13 mouse cellular contexts compared by ENCODE assay signal in genomic region chr4:137877432-137877881, GRCm38 (mm10). TPM values are rescaled to one million over a fixed set of nuclear protein-coding genes. Genes with fewer than 3 reads are reported as not detected.
DNase-seq lines count a peak whose midpoint lies in the region; ATAC-seq and TF ChIP-seq lines count a peak whose summit lies in the region.
"Had no signal": no experiment of that assay in that cellular context is flagged by ENCODE, and none has a peak within 500 bp of the region (broad histone marks: within the 10 kb centered on the region; RNA-seq: fewer than 3 reads in every experiment).

No protein-coding gene starts in this region.

- no peak overlapping the region for H3K9ac ChIP-seq in hindbrain, embryonic 14.5 days
- H3K9ac ChIP-seq in neural tube, embryonic 15.5 days (replicated peaks), result 0 out of 2 replicates have a peak overlapping the region, but pooled peaks have one; percentile 23
- H3K9ac ChIP-seq in liver, embryonic 12.5 days, result no peak overlapping the region

- H3K9me3 ChIP-seq in heart, embryonic 10.5 days, result no peaks in the 10 kb centered on the region
- H3K9me3 ChIP-seq in hindbrain, embryonic 14.5 days (ENCODE audit: control insufficient read depth, low read length), result no peaks in the 10 kb centered on the region
- H3K9me3 ChIP-seq in neural tube, embryonic 15.5 days (replicated peaks), result no peaks in the 10 kb centered on the region
- no peaks in the 10 kb centered on the region for H3K9me3 ChIP-seq in liver, embryonic 12.5 days (replicated peaks)

- peaks cover 14% of the 10 kb centered on the region for H3K36me3 ChIP-seq in heart, embryonic 10.5 days
- no peaks in the 10 kb centered on the region for H3K36me3 ChIP-seq in hindbrain, embryonic 14.5 days (replicated peaks; ENCODE audit: control insufficient read depth, insufficient read depth)
- no peaks in the 10 kb centered on the region for H3K36me3 ChIP-seq in neural tube, embryonic 15.5 days
- no peaks in the 10 kb centered on the region for H3K36me3 ChIP-seq in liver, embryonic 12.5 days

- peaks cover 68% of the 10 kb centered on the region for H3K4me1 ChIP-seq in heart, embryonic 10.5 days
- H3K4me1 ChIP-seq in hindbrain, embryonic 14.5 days (replicated peaks; ENCODE audit: control insufficient read depth, insufficient read depth, low read length), result peaks cover 23% of the 10 kb centered on the region
- peaks cover 37% of the 10 kb centered on the region for H3K4me1 ChIP-seq in neural tube, embryonic 15.5 days
- peaks cover 47% of the 10 kb centered on the region for H3K4me1 ChIP-seq in liver, embryonic 12.5 days
- peaks cover 53% of the 10 kb centered on the region for H3K4me1 ChIP-seq in cerebellum, adult 2 months (ENCODE audit: control insufficient read depth, insufficient read depth, low read length)

- H3K27me3 ChIP-seq in heart, embryonic 10.5 days (ENCODE audit: insufficient read depth, poor library complexity, severe bottlenecking), result no peaks in the 10 kb centered on the region
- no peaks in the 10 kb centered on the region for H3K27me3 ChIP-seq in hindbrain, embryonic 14.5 days (ENCODE audit: control insufficient read depth, insufficient read depth, low read length)
- no peaks in the 10 kb centered on the region for H3K27me3 ChIP-seq in neural tube, embryonic 15.5 days (replicated peaks)
- H3K27me3 ChIP-seq in liver, embryonic 12.5 days (replicated peaks), result peaks cover 35% of the 10 kb centered on the region
- H3K27me3 ChIP-seq in cerebellum, adult 2 months (ENCODE audit: control insufficient read depth, insufficient read depth, low read length), result no peaks in the 10 kb centered on the region

- H3K27ac ChIP-seq in heart, embryonic 10.5 days, result peak overlapping the region; percentile 65
- H3K27ac ChIP-seq in hindbrain, embryonic 14.5 days, result 0 out of 2 replicates have a peak overlapping the region, but pooled peaks have one; percentile 51
- H3K27ac ChIP-seq in neural tube, embryonic 15.5 days (replicated peaks), result 0 out of 2 replicates have a peak overlapping the region, but pooled peaks have one; percentile 6
- H3K27ac ChIP-seq in liver, embryonic 12.5 days, result no peak overlapping the region
- no peak overlapping the region for H3K27ac ChIP-seq in cerebellum, adult 2 months (ENCODE audit: insufficient read depth, low read length)
- H3K27ac ChIP-seq: gastrocnemius, adult 2 months; heart, adult 2 months; macrophage had no signal

- H3K4me3 ChIP-seq in heart, embryonic 10.5 days, result no peak overlapping the region
- H3K4me3 ChIP-seq in hindbrain, embryonic 14.5 days (replicated peaks; ENCODE audit: low read length), result no peak overlapping the region
- no peak overlapping the region for H3K4me3 ChIP-seq in neural tube, embryonic 15.5 days (replicated peaks)
- H3K4me3 ChIP-seq in liver, embryonic 12.5 days, result no peak overlapping the region
- no peak overlapping the region for H3K4me3 ChIP-seq in cerebellum, adult 2 months (replicated peaks; ENCODE audit: insufficient read depth, low read depth, low read length)
- H3K4me3 ChIP-seq: erythroblast, embryonic 14.5 days; gastrocnemius, adult 2 months; heart, adult 2 months had no signal

- H3K4me2 ChIP-seq in hindbrain, embryonic 14.5 days (replicated peaks), result no peak overlapping the region
- H3K4me2 ChIP-seq in neural tube, embryonic 15.5 days, result no peak overlapping the region
- H3K4me2 ChIP-seq in liver, embryonic 12.5 days, result no peak overlapping the region

- DNase-seq in heart, embryonic 10.5 days (ENCODE audit: low spot score), result no peak
- no peak for DNase-seq in heart, adult 9 months (ENCODE audit: low spot score in 2 of 2)
- peak; percentile 90 for DNase-seq in embryo, embryonic 10 days (ENCODE audit: low spot score)
- no peak for DNase-seq in hindbrain, embryonic 14.5 days (ENCODE audit: low spot score)
- DNase-seq in thymus, adult 18-20 months, result no peak
- no peak for DNase-seq in cerebellum, adult 2 months
- DNase-seq: gastrocnemius, adult 2 months; heart, adult 2 months; kidney, adult 2 months had no signal

- 11% methylated on average over 4 of the region's 4 CpGs for WGBS in heart, embryonic 10.5 days
- WGBS in hindbrain, embryonic 14.5 days, result 14% methylated on average over 4 of the region's 4 CpGs
- 20% methylated on average over 4 of the region's 4 CpGs for WGBS in neural tube, embryonic 15.5 days
- WGBS in liver, embryonic 12.5 days (ENCODE audit: insufficient replicate concordance), result 38% methylated on average over 4 of the region's 4 CpGs
- 45% methylated on average over 4 of the region's 4 CpGs for WGBS in cerebellum, adult 2 months

- no peak for TF ChIP-seq POLR2A in cerebellum, adult 2 months (IDR thresholded peaks at IDR 0.05; ENCODE audit: borderline replicate concordance, insufficient read depth, low read length)

- no peak; the same call in 1 of the 2 replicates for ATAC-seq in hindbrain, embryonic 14.5 days (ENCODE audit: low FRiP score)
- ATAC-seq in neural tube, embryonic 15.5 days (ENCODE audit: low FRiP score), result no peak
- no peak for ATAC-seq in liver, embryonic 12.5 days

- no peak for TF ChIP-seq CTCF in cerebellum, adult 2 months (IDR thresholded peaks at IDR 0.05; ENCODE audit: borderline replicate concordance, insufficient read depth, low read depth, low read length)

RNA-seq across cellular contexts. Expression of gene Ece1, which starts 15.4 kb away (rescaled TPM):
- polyA plus RNA-seq in heart, embryonic 10.5 days (2016; fragmentation: Nextera tagmentation; extraction: Ambion mirVana), result 118 and 165 TPM in 2 replicates
- 22.6 and 25.0 TPM in 2 replicates for polyA plus RNA-seq in hindbrain, embryonic 14.5 days (2014; fragmentation: Nextera tagmentation; extraction: Ambion mirVana)
- polyA plus RNA-seq in neural tube, embryonic 15.5 days (2015; fragmentation: Nextera tagmentation; extraction: Ambion mirVana), result 23.0 TPM in 2 replicates
- polyA plus RNA-seq in liver, embryonic 12.5 days (2016; fragmentation: Nextera tagmentation; extraction: Ambion mirVana), result 17.8 and 18.5 TPM in 2 replicates
- 48.5 and 72.4 TPM in 2 replicates for polyA plus RNA-seq in cerebellum, adult 2 months (2012; rRNA removed)

Comparison
In these comparisons a context has a peak if more than half of its experiments do, and no peak if none do; other contexts are left out.
1. H3K27ac ChIP-seq: peak in heart, embryonic 10.5 days (single experiment), hindbrain, embryonic 14.5 days (single experiment) and neural tube, embryonic 15.5 days (single experiment); none in liver, embryonic 12.5 days (single experiment) and cerebellum, adult 2 months (single experiment).